Mouse (Mus musculus) midbrain, embryonic 12.5 days (tissue): ENCODE data around the gene Smap1. TPM values are rescaled to one million over a fixed set of nuclear protein-coding genes. Genes with fewer than 3 reads are reported as not detected.

Source experiments
- ATAC-seq: fragments of 200-750 bp; cut with Nextera tagmentation; 2 replicates; pipeline ENCODE4 v1.8.0; 2017; ENCODE audit warnings: low read depth, moderate TSS enrichment, moderate library complexity; ENCODE audit not compliant: low FRiP score
- H3K27ac ChIP-seq: fragments of 300-500 bp; sonication (generic); replicated peaks from 2 replicates; pipeline ENCODE4 v1.5.1; 2016; ENCODE audit warnings: mild to moderate bottlenecking
- H3K27me3 ChIP-seq: fragments of 300-500 bp; sonication (generic); 2 replicates; pipeline ENCODE4 v1.6.1; 2016; ENCODE audit warnings: mild to moderate bottlenecking
- H3K36me3 ChIP-seq: fragments of 300-500 bp; sonication (generic); 2 replicates; pipeline ENCODE4 v1.6.1; 2016
- H3K4me1 ChIP-seq: fragments of 300-500 bp; sonication (generic); 2 replicates; pipeline ENCODE4 v1.6.1; 2016
- H3K4me2 ChIP-seq: fragments of 300-500 bp; sonication (generic); replicated peaks from 2 replicates; pipeline ENCODE4 v1.6.1; 2016; ENCODE audit warnings: mild to moderate bottlenecking, moderate library complexity
- H3K4me3 ChIP-seq: fragments of 300-500 bp; sonication (generic); 2 replicates; pipeline ENCODE4 v1.5.1; 2016; ENCODE audit warnings: mild to moderate bottlenecking
- H3K9ac ChIP-seq: fragments of 300-500 bp; sonication (generic); replicated peaks from 2 replicates; pipeline ENCODE4 v1.6.1; 2016; ENCODE audit warnings: mild to moderate bottlenecking, moderate library complexity
- H3K9me3 ChIP-seq: fragments of 300-500 bp; sonication (generic); 2 replicates; pipeline ENCODE4 v1.6.1; 2016; ENCODE audit warnings: mild to moderate bottlenecking
- WGBS: fragments of 180-500 bp; shearing (Covaris S2); methylation state at CpG from one replicate; pipeline ENCODE4 v1.1.7; 2016; 5-methylcytosine and 5-hydroxymethylcytosine counted together
- polyA plus RNA-seq: library from polyadenylated mRNA; unstranded; fragments of >200 nt; fragmentation: Nextera tagmentation; extraction: Ambion mirVana; gene quantifications from 2 replicates; pipeline ENCODE4 v1.2.1, GENCODE M21; 2016

Gene Smap1
- polyA plus RNA-seq, 1 experiment from 2014 or later, result 63.7 TPM

DNA sequence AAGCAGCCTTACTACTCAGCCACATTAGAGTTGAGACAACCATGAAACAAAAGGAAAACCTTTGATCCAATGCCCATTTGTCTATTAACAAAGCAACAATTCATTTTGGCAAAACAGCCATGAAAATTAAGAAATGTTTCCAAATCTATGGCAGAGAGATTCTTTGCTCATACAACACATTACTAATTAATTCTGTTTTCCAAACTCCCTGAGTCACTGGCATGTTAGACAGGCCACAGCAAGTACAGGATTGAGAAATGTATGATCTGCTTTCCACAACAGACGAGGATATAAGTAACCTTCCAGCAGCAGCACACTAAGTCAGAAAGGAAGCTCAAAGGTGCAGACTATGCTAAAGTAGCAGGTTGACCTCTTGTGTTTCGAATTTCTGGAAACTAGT, 9.1 kb downstream of the Smap1 start:
- no peaks in the 10 kb centered on the region for H3K36me3 ChIP-seq
- no peak overlapping the region for H3K4me3 ChIP-seq
- H3K4me1 ChIP-seq, result no peaks in the 10 kb centered on the region
- H3K4me2 ChIP-seq, result no peak overlapping the region
- H3K27ac ChIP-seq, result no peak overlapping the region
- 80% methylated on average over 2 of the region's 2 CpGs for WGBS
- ATAC-seq, result no peak
- H3K27me3 ChIP-seq, result no peaks in the 10 kb centered on the region
- no peak overlapping the region for H3K9ac ChIP-seq
- H3K9me3 ChIP-seq, result no peaks in the 10 kb centered on the region

DNA sequence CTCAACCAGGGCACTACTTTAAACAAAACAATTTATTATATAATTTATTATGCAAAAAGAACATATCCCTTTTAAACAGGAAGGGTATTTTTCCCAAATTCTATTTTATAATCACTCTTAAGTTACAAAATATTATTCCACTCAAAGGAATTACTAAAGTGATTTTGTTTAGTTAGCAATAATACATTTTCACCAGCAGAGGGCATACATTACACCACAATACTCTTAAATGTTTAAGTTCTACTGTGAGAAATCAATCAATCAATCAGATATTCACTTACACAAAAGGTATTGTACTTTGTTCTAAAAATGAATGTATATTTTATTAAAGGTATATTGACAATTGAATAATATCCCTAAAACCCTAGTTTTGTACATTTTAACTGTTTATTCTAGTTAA, 16.0 kb downstream of the Smap1 start:
- ATAC-seq, result no peak
- Histone ChIP-seq H3K4me2 (no peak overlapping the region), H3K4me3 (no peak overlapping the region), H3K27me3 (no peaks in the 10 kb centered on the region), H3K36me3 (no peaks in the 10 kb centered on the region), H3K27ac (no peak overlapping the region), H3K9ac (no peak overlapping the region), H3K9me3 (no peaks in the 10 kb centered on the region), H3K4me1 (no peaks in the 10 kb centered on the region)

DNA sequence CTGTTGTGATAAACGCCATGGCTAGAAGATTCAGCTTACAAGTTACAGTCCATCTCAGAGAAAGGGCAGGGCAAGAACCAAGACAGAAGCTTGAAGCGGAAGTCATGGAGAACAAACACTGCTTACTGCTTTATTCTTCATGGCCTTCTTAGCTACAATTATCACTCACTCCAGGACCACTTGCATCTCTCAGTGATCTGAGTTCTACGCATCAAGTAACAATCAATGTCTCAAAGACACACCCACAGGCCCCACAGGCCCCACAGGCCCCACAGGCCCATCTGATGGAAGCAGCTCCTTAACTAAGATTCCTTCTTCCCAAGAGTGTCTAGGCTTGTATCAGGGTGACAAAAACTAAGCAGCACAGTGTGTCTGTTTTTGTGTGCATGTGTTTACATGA, 18.8 kb downstream of the Smap1 start:
- 80% methylated on average over 3 of the region's 3 CpGs for WGBS
- no peak for ATAC-seq
- Histone ChIP-seq H3K4me2 (no peak overlapping the region), H3K27ac (no peak overlapping the region), H3K36me3 (no peaks in the 10 kb centered on the region), H3K9ac (no peak overlapping the region), H3K9me3 (no peaks in the 10 kb centered on the region), H3K4me1 (no peaks in the 10 kb centered on the region), H3K27me3 (no peaks in the 10 kb centered on the region), H3K4me3 (no peak overlapping the region)

DNA sequence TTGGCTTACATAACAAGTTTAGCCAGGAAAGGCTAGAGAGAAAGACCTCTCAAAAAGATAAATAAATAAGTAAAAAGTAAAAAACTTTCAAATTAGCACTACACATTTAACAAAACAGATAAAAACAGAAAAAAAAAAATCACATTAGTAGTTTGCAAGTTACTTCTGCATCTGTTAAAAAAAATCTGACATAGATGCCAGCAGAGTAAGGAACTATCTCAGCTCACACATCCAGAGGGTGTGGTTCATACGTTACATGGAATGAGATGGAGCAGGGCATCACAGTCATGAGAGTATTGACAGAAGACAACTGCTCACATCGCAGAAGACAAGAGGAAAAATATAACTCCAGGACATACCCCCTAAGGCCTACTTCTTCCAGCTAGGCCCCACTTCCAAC, 19.4 kb downstream of the Smap1 start:
- Histone ChIP-seq H3K4me2 (no peak overlapping the region), H3K9me3 (no peaks in the 10 kb centered on the region), H3K4me3 (no peak overlapping the region), H3K4me1 (no peaks in the 10 kb centered on the region), H3K36me3 (no peaks in the 10 kb centered on the region), H3K27ac (no peak overlapping the region), H3K9ac (no peak overlapping the region), H3K27me3 (no peaks in the 10 kb centered on the region)
- no peak for ATAC-seq
- WGBS, result 91% methylated on average over 2 of the region's 2 CpGs

DNA sequence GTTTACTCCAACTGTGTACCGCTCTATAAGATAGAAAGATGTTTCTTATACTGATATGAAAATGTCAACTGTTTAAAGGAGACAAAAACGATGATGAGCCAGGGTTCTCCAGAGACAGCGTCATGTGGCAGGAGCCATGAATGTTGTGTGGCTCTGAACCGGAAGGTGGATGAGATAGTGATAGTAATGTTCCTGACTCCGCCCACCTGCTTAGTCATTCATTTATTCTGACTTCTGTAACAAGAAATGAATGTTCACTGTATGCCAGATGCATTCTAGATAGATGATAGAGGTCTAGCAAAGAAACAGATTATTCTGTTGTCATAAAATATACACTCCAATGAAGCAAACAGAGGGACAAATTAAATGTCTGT, 22.5 kb downstream of the Smap1 start:
- Histone ChIP-seq H3K9me3 (no peaks in the 10 kb centered on the region), H3K27me3 (no peaks in the 10 kb centered on the region), H3K4me2 (no peak overlapping the region), H3K27ac (no peak overlapping the region), H3K4me1 (no peaks in the 10 kb centered on the region), H3K36me3 (no peaks in the 10 kb centered on the region), H3K4me3 (no peak overlapping the region), H3K9ac (no peak overlapping the region)
- ATAC-seq, result no peak
- WGBS, result 94% methylated on average over 5 of the region's 5 CpGs

DNA sequence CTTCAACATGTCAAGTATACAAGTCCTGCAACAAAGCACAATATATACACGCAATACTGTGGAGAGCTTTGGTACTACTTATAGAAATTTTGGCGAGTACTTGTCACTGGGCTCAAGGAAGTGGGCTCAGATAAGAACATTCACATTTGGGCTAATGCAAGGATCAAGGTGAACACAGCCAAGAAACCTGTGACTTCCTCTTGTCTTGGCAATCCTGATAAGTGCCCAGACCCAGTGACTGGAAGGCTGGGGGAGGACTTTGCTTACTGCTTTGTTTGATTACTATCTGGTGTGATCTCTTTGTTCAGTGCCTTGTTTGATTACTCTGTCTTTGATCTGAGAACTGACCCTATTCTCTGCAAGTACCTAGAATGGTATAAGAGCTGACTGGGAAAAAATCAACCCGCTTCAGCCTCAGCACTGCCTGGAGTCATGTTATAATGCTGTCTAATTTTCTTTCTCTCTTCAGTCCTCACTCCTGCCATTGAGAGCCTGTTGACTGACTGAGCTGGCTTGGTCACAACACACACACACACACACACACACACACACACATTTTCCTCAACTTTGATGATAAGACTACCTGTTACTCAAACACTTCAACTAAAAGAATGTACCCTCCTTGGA, 23.0 kb downstream of the Smap1 start:
- 91% methylated on average over 3 of the region's 3 CpGs for WGBS
- Histone ChIP-seq H3K9me3 (no peaks in the 10 kb centered on the region), H3K27ac (no peak overlapping the region), H3K9ac (no peak overlapping the region), H3K36me3 (no peaks in the 10 kb centered on the region), H3K4me3 (no peak overlapping the region), H3K4me2 (no peak overlapping the region), H3K4me1 (no peaks in the 10 kb centered on the region), H3K27me3 (no peaks in the 10 kb centered on the region)
- ATAC-seq, result no peak

DNA sequence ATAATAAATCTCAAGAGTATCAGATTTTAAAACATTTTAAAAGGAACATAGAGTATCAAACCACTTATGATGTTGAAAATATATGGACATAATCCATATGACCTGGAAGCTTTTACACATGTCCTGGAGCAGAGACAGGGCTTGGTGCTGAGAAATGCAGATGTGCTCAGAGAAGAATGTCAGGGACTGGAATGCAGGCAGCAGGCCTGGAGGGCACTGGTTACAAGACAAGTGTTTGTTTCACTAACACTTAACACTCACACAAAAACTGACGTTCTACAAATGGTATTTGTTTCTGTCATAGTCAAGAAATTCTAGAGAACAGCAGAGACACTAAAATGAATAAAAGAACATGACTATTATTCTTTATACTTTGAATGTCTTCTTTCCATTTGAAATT, 30.0 kb downstream of the Smap1 start:
- H3K9ac ChIP-seq, result no peak overlapping the region
- no peak for ATAC-seq
- WGBS, result 67% methylated on average over 1 of the region's 1 CpGs
- no peak overlapping the region for H3K4me3 ChIP-seq
- no peaks in the 10 kb centered on the region for H3K27me3 ChIP-seq
- no peaks in the 10 kb centered on the region for H3K4me1 ChIP-seq
- H3K9me3 ChIP-seq, result no peaks in the 10 kb centered on the region
- H3K36me3 ChIP-seq, result no peaks in the 10 kb centered on the region
- no peak overlapping the region for H3K27ac ChIP-seq
- H3K4me2 ChIP-seq, result no peak overlapping the region

DNA sequence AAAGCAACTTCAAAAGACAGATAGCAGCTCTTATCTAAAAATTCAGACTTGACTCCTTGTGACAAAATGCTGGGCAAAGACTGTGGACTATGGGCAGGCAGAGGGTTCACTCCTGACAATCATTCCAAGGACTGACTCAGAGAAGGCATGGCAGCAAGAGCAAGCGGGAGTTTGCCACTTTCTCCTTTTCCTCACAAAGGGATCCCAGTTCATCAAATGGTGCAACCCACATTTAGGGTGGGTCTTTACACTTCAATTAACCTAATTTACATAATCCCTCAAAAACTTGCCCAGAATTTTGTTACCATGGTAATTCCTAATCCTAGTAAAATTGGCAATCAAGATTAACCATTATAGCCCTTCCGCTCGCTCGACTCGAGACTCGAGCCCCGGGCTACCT, 37.2 kb downstream of the Smap1 start:
- H3K27ac ChIP-seq, result no peak overlapping the region
- ATAC-seq, result peak; percentile 38; the same call in 1 of the 2 replicates
- no peaks in the 10 kb centered on the region for H3K27me3 ChIP-seq
- H3K36me3 ChIP-seq, result no peaks in the 10 kb centered on the region
- H3K9ac ChIP-seq, result no peak overlapping the region
- no peak overlapping the region for H3K4me3 ChIP-seq
- H3K9me3 ChIP-seq, result no peaks in the 10 kb centered on the region
- WGBS, result 50% methylated on average over 7 of the region's 7 CpGs
- H3K4me1 ChIP-seq, result no peaks in the 10 kb centered on the region
- H3K4me2 ChIP-seq, result no peak overlapping the region

DNA sequence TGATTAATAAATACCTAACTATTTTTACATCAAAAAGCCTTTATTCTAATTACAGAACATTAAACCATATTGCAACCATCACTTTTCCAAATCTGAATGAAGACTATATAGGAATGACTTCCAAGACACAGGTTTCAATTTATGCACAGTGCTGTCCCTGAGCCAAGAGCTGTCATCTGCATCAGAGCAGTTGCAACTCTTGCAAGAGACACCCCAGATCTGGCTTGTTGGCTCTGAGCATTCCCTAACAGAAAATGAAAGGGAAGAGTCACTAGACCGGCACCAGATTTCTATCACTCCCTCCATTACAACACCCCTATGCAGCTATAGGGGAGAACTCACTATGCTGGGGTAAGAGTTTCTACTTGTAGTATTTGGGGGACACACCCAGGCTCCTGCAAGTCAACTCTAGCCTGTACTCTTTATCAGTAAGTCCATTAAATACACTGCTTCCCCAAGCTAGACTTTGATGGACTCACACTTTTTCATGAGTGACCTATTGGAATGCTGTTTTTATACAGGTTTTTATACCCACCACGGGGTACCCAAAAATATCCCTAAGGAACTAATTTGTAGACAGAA, 37.9 kb downstream of the Smap1 start:
- no peak overlapping the region for H3K27ac ChIP-seq
- 95% methylated on average over 2 of the region's 2 CpGs for WGBS

DNA sequence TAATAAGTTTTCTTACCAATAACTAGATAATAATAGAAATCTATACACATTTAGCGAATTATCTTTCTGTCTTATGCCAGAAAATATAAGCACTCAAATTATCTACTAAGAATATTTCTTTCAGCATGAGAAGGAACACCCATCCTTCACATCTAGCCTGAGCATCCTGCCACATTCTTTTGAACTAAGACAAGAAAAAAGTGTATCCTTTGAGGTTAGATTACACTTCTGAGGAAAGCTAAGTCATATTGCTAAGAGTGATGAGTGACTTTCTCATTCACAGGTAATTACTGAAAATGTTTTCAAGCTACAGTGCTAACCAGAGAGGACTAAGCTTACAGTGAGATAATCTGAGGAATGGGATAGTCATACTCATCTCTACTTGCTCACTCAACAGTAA, 39.4 kb downstream of the Smap1 start:
- no peak overlapping the region for H3K9ac ChIP-seq
- no peak for ATAC-seq
- no peaks in the 10 kb centered on the region for H3K4me1 ChIP-seq
- H3K4me2 ChIP-seq, result no peak overlapping the region
- H3K9me3 ChIP-seq, result no peaks in the 10 kb centered on the region
- no peaks in the 10 kb centered on the region for H3K36me3 ChIP-seq
- 91% methylated on average over 1 of the region's 1 CpGs for WGBS
- H3K27ac ChIP-seq, result no peak overlapping the region
- H3K4me3 ChIP-seq, result no peak overlapping the region
- H3K27me3 ChIP-seq, result no peaks in the 10 kb centered on the region

More for the DNA sequence above, 37.9 kb downstream of the Smap1 start:
- Histone ChIP-seq H3K27me3 (no peaks in the 10 kb centered on the region), H3K36me3 (no peaks in the 10 kb centered on the region), H3K9ac (no peak overlapping the region), H3K4me1 (no peaks in the 10 kb centered on the region), H3K4me2 (no peak overlapping the region), H3K4me3 (no peak overlapping the region), H3K9me3 (no peaks in the 10 kb centered on the region)
- ATAC-seq, result no peak

DNA sequence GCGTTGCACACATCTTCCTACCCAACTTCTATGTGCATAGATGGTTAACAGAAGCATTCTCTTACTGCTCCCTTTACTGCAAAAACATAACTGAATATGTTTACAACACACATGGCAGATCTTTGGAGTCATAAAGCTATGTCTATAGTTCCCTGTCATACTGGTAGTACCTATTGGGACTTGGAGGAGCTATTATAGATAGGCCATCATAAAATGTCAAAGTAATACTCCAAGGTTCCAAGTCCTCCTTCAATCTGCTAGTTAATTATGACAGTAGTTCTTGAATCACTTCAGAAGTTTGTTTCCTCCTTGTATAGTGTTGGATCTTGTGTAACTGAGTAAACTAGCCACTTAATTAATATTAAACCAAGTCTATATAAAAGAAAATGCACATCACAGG, 49.9 kb downstream of the Smap1 start:
- Histone ChIP-seq H3K9ac (no peak overlapping the region), H3K27me3 (no peaks in the 10 kb centered on the region), H3K4me2 (no peak overlapping the region), H3K27ac (no peak overlapping the region), H3K36me3 (peaks cover 11% of the 10 kb centered on the region; the same call in 1 of the 2 replicates), H3K9me3 (no peaks in the 10 kb centered on the region), H3K4me1 (no peaks in the 10 kb centered on the region), H3K4me3 (no peak overlapping the region)
- no peak for ATAC-seq
- 94% methylated on average over 1 of the region's 1 CpGs for WGBS

DNA sequence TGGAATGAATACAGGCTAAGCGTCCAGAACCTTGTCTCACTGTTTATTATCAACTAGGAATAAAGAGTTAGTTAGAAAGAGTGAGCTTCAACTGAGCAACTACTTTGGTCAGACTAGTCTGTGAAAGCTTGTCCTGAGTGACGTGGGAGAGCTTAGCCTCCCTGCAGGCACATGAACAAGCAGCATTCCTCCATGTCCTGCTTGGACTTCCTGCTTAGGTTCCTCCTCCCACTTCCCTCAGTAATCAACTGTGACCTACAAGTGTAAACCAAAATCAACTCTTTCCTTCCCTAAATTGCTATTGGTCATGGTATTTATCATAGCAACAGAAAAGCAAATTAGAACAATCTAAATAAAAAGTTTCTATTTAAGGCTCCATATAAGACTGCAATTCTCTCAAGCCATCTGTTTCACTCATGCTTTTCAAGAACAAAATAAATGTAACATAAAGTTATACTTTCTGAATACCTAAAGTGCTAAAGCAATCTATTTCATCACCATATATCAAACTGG, 54.7 kb downstream of the Smap1 start:
- ATAC-seq, result no peak
- Histone ChIP-seq H3K4me2 (no peak overlapping the region), H3K9me3 (no peaks in the 10 kb centered on the region), H3K4me1 (no peaks in the 10 kb centered on the region), H3K27ac (no peak overlapping the region), H3K9ac (no peak overlapping the region), H3K36me3 (peaks cover 8% of the 10 kb centered on the region; the same call in 1 of the 2 replicates), H3K4me3 (no peak overlapping the region), H3K27me3 (no peaks in the 10 kb centered on the region)
- 61% methylated on average over 2 of the region's 2 CpGs for WGBS

DNA sequence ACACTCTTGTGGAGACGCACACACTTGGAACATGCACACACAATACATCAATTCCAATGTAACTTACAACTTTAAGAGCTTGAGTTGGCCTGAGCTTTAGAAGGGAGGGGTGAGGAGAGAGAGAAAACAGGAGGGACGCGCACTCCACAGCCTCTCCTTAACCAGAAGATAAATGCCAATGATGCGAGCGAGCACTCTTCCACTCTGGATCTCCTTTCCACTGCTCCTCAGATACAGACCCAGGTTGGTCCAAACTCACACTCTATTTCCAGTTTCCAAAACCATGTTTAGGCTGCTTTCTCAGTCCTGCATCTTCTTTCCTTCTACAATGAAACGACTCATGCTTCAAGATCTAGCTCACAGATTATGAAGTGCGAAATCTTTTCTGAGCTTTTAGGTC, 56.6 kb downstream of the Smap1 start:
- ATAC-seq, result no peak
- 95% methylated on average over 7 of the region's 7 CpGs for WGBS
- H3K4me3 ChIP-seq, result no peak overlapping the region
- no peaks in the 10 kb centered on the region for H3K9me3 ChIP-seq
- peaks cover 8% of the 10 kb centered on the region; the same call in 1 of the 2 replicates for H3K36me3 ChIP-seq
- H3K4me1 ChIP-seq, result no peaks in the 10 kb centered on the region
- H3K27me3 ChIP-seq, result no peaks in the 10 kb centered on the region
- H3K27ac ChIP-seq, result no peak overlapping the region
- no peak overlapping the region for H3K4me2 ChIP-seq
- H3K9ac ChIP-seq, result no peak overlapping the region
